Mouse (Mus musculus) heart, adult 8-10 months (tissue): Measurements from ENCODE around the gene Kcnma1. TPM values are rescaled to one million over a fixed set of nuclear protein-coding genes. Genes with fewer than 3 reads are reported as not detected.
A peak's percentile ranks its signal among the peaks of the same experiment; 100 is the strongest.

Experiments used
- DNase-seq: peaks from one replicate; pipeline ENCODE4 v3.0.0; 2022; ENCODE audit warnings: low spot score
- total RNA-seq, 4 experiments: library from RNA; stranded (reverse); gene quantifications; 2 replicates each; pipeline ENCODE4 v1.2.4; 2022

Kcnma1 gene
- total RNA-seq, 4 experiments from 2014 or later, result 0.63 to 1.4 (median 0.88) TPM

- DNase-seq, result peak; percentile 56
These were observed 484.6 kb downstream of the Kcnma1 start for GRCm38 (mm10) chr14:23529720-23530119.

- no peak for DNase-seq
These were observed 485.1 kb downstream of the Kcnma1 start for GRCm38 (mm10) chr14:23529229-23529628.

DNA sequence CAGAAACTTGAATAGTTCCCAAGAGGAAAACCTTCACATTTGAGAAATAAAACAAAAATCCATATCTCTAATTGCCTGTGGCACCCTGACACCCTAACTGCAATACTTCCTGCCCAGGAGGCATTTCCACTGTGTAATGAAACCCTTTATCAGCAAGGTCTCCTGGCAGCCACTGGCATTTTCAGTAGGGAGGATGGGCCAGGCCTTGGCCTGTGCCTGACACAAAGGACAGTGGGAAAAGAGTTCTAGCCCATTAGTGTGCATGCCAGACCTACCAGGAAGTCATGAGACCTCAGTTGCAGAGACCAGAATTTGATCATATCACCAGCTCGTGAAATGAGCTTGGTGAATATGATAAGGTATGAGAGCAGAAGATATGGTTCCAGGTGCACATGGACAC lies 488.4 kb downstream of the Kcnma1 start:
- DNase-seq, result no peak

GRCm38 (mm10) chr14:23523825-23524491 lies 490.3 kb downstream of the Kcnma1 start:
- DNase-seq, result no peak

GRCm38 (mm10) chr14:23522606-23523159 lies 491.6 kb downstream of the Kcnma1 start:
- peak; percentile 11 for DNase-seq

DNA sequence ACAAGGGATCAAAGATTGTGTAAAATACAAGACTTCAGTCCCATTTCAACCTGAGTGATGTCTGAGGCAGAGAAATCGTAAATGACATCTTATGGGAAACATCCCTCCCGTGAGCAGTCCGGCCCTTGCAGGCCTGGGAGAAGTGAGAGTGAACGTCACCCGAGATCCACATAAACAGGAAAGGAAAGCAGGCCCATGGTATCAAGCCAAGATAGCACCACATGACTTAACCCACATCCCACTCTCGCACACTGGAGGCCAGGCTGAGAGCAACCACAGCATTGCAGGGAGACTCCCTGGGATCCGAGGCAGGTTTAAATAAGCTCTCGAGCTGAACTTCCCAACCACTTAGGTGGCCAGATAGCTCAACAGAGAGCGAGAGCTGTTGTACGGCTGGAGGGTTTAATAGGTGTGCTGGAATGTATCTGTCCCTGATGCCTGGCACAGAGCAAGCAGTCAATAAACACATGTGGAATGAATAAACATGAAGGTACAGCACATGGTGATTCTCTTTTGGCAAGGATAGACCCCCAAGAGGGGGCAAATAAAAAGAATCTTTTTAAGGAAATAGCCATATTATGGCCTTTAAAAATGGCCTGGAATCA lies 493.1 kb downstream of the Kcnma1 start:
- DNase-seq, result no peak

DNA sequence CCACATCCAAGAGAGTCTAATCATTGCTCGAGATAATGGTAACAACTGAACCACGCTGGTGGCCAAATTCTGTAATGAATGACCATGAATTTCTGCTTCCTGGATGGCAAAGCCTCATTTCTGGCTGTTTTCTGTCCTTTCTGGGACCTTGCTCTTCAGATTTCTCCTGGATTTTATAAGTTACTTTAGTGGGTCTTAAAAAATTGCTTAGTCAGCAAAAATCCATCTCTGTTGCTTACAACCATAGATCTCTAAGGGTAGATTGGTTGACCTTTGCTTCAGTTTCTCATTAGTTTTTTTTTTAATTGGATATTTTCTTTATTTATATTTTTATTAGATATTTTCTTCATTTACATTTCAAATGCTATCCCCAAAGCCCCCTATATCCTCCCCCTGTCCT lies 496.9 kb downstream of the Kcnma1 start:
- no peak for DNase-seq

DNA sequence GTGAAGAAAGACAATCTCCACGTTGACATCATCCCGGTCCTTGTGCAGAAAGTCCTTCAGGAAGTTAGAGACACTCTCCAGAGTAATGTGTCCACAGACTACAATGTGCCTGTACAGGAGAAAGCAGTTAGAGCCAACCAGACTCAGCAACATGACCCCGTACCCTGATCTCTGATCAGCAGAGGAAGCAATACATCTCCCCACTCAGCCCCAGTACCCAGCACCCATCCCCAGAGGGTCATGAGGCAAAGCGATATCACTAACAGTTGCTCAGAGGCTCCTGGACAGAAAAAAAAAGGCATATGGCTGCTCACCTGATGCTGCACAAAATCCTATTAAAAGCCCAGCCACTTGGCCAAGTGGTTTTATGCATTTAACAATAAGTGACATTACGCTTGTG lies 504.5 kb downstream of the Kcnma1 start:
- DNase-seq, result no peak

DNA sequence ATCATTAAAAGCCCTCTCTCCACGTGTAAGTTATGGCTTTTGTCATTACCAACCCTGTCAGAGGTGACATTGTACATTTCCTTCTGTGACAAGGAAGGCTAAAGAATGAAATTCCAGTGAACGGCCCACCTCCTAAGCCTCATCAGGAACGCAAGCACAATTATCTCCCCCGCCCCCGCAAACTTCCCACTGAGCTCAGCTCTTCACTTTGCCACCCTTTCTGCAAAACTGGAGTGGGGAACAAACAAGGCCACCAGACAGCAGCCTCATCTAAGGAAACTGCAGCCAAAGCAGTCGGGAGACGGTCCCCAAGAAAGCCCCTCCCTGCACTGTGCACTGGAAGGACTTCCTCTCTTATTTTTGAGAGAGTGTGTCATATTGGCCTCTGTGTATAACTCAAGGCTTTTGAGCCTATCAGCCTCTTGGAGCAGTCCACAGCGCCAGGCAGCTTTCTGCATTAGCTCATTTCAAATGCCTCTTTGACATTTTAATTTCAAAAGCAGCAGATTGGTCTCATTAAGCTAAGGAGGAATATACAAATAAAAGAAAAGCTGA lies 512.0 kb downstream of the Kcnma1 start:
- no peak for DNase-seq

DNA sequence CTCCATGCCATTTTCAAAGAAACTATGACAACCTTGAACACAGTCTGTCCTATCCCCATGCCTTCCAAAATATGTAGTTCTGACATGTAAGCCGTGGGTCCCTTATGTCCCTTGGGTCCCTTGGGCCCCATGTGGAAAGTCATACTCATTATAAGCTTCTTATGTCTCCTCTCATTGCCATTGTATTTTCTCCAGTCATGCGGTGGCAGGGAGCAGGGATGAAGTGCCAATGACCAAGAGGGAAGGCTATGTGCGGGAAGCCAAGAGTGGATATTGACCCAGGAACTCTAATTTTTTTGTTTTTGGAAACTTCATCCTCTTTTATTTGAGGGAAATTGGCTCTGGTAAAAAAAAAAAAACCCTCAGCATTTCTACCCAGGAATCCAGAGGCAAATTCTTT lies 517.5 kb downstream of the Kcnma1 start:
- no peak for DNase-seq

- DNase-seq, result no peak
These were observed 518.0 kb downstream of the Kcnma1 start for GRCm38 (mm10) chr14:23496236-23496740.

DNA sequence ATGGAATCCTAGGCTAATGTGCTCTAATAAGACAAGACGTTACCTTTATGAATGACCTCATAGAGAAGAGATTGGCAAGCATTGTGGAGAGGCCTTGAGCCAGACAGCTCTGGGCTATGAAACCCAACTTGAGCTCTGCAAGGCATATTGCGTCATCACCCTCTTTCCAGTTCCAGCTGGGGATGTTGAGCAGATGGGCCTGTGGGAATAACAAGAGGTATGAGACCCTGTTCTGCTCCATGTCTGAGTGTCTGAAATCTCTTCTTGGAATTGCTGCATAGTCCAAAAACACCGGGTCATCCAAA lies 519.8 kb downstream of the Kcnma1 start:
- peak; percentile 65 for DNase-seq

DNA sequence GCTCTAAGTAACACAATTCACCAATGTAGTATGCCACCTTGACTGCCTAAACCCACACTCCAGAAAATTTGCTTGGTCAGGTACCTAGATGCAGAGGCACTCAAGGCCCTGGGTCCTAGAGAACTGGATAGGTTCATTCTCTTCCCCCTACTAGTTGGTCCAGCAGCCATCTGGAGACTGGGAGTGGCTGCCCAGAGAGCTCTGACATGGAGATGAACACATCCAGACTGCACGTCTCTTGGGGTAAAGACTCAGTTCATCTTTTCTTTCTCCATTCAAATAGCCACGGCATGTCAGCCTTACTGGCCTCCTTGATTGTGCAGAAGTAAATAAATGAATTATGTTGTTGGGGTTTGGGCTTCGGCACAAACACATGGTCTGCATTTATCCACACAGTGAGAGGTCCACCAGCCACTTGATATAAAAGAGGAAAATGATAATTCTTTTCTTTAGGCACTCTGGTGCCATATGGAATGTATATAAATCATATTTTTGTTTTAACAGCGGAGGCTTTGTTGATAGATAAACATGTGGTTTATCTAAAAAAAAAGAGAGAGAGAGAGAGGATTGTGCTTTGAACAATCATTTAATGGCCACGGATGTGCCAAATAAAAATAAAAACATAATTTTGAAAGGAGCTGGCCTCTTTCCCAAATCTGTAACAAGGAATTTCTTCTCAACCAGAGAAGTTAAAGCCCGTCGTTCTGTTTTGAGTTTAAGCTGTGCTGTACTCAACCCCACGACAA lies 520.4 kb downstream of the Kcnma1 start:
- DNase-seq, result no peak

- DNase-seq, result no peak
These were observed 521.5 kb downstream of the Kcnma1 start for GRCm38 (mm10) chr14:23492581-23493360.

DNA sequence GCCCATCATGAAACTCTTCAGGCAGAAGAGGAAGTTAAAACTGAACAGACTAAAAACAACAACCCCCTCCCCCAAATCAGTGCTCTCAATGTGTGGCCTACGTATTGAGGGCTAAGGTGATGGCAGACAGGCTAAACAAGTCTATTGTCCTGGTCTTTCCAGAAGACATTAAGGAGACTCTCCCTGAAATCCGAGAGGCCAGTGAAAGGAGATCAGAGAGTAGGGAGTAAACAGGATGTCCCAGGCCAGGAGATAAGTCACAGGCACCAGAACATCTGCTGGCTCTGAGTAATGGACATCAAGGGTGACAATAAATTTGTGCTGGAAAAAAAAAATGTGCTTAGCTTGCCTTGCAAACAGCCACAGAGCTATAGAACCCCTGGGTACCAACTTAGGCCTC lies 522.9 kb downstream of the Kcnma1 start:
- no peak for DNase-seq

- no peak for DNase-seq
These were observed 527.6 kb downstream of the Kcnma1 start for GRCm38 (mm10) chr14:23486687-23487086.

- no peak for DNase-seq
These were observed 528.3 kb downstream of the Kcnma1 start for GRCm38 (mm10) chr14:23485802-23486500.

GRCm38 (mm10) chr14:23475129-23475528 lies 539.2 kb downstream of the Kcnma1 start:
- no peak for DNase-seq

DNA sequence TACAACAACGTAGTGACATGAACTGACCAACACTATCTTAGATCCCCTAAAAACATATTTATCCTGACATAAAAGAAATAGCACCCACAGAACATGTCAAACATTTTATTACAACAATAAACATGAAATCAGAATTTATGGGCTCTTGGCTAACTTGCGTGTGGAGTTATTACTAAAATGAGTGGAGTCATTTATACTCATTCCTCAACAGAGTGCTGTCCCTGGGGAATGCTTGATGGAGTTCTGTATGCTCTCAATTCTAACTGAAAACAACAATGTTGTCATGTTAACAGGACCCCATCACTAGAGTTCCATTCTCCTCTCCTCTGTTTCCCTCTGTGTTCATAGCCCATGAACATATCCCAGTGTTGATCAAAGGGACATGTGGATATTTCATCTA lies 544.2 kb downstream of the Kcnma1 start:
- no peak for DNase-seq

- DNase-seq, result no peak
These were observed 549.2 kb downstream of the Kcnma1 start for GRCm38 (mm10) chr14:23465135-23465534.

DNA sequence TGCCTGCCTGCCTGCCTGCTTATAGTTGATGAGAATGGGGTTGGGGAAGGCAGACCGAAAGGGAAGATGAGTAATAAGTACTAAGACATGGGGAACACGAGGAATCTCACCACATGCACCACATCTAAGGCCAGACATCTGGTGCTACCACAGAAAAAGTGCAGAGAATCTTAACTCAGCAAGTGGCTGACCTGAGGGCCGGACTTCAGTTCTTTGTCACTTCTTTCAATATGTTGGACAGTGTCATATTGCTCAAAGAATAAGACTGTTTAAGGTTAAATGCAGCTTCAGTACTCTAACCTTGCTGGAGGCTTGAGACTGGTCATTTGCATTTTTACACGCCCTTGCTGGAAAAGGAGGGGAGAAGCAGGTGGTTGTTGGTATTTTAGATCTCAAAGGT lies 555.7 kb downstream of the Kcnma1 start:
- no peak for DNase-seq
